Mouse (Mus musculus) MEL (cell line): Measurements from ENCODE around the gene Mmab.

ENCODE experiments used
- CHD1 ChIP-seq: IDR thresholded peaks from 2 replicates; pipeline ENCODE4 v1.6.1; 2012; ENCODE audit warnings: low read depth, mild to moderate bottlenecking, inconsistent platforms, low read length, improper control_type of control experiment
- CTCF ChIP-seq, 3 experiments: IDR thresholded peaks in 2 of 3; conservative IDR thresholded peaks in 1 of 3; 2 replicates each; pipeline ENCODE4 v1.5.1; 2011 to 2012; ENCODE audit warnings: low read length in 3 of 3, low read depth in 2 of 3, mild to moderate bottlenecking in 2 of 3, improper control_type of control experiment in 1 of 3, inconsistent platforms in 1 of 3, mixed read lengths in 1 of 3, moderate library complexity in 1 of 3; ENCODE audit not compliant: control insufficient read depth in 1 of 3, insufficient read depth in 1 of 3, poor library complexity in 1 of 3, severe bottlenecking in 1 of 3
- EP300 ChIP-seq, 2 experiments: IDR thresholded peaks; 2 replicates each; pipeline ENCODE4 v1.6.1; 2011; ENCODE audit warnings: improper control_type of control experiment in 2 of 2, low read length in 2 of 2, low read depth in 1 of 2, mild to moderate bottlenecking in 1 of 2
- GABPA ChIP-seq: IDR thresholded peaks from 2 replicates; pipeline ENCODE4 v1.6.1; 2012; ENCODE audit warnings: low read depth, mild to moderate bottlenecking, inconsistent platforms, low read length, improper control_type of control experiment, moderate library complexity
- GATA1 ChIP-seq: IDR thresholded peaks from 2 replicates; pipeline ENCODE4 v1.6.1; 2011; ENCODE audit warnings: low read depth, low read length, improper control_type of control experiment
- MAFK ChIP-seq: IDR thresholded peaks from 2 replicates; pipeline ENCODE4 v1.6.1; 2011; ENCODE audit warnings: low read depth, mild to moderate bottlenecking, low read length, improper control_type of control experiment, borderline replicate concordance
- MAZ ChIP-seq: IDR thresholded peaks from 2 replicates; pipeline ENCODE4 v1.6.1; 2012; ENCODE audit warnings: low read depth, mild to moderate bottlenecking, inconsistent platforms, low read length, improper control_type of control experiment
- MEF2A ChIP-seq: IDR thresholded peaks from 2 replicates; pipeline ENCODE4 v1.6.1; 2014; ENCODE audit warnings: low read depth, mild to moderate bottlenecking, inconsistent platforms, low read length, improper control_type of control experiment; ENCODE audit not compliant: poor library complexity, insufficient replicate concordance, severe bottlenecking; ENCODE audit errors: extremely low read depth
- POLR2A ChIP-seq, 2 experiments: IDR thresholded peaks; 2 replicates each; pipeline ENCODE4 v1.6.1; 2011 to 2012; ENCODE audit warnings: low read length in 2 of 2, mild to moderate bottlenecking in 2 of 2, control low read depth in 1 of 2, improper control_type of control experiment in 1 of 2, low read depth in 1 of 2, moderate library complexity in 1 of 2; ENCODE audit not compliant: control insufficient read depth in 1 of 2, insufficient read depth in 1 of 2, poor library complexity in 1 of 2
- UBTF ChIP-seq: IDR thresholded peaks from 2 replicates; pipeline ENCODE4 v1.6.1; 2012; ENCODE audit warnings: low read depth, mild to moderate bottlenecking, inconsistent platforms, low read length, improper control_type of control experiment, moderate library complexity, borderline replicate concordance; ENCODE audit not compliant: insufficient read depth
- USF1 ChIP-seq: IDR thresholded peaks from 2 replicates; pipeline ENCODE4 v1.6.1; 2014; ENCODE audit warnings: low read depth, mild to moderate bottlenecking, inconsistent platforms, low read length, improper control_type of control experiment, moderate library complexity
- ZKSCAN1 ChIP-seq: IDR thresholded peaks from 2 replicates; pipeline ENCODE4 v1.6.1; 2012; ENCODE audit warnings: low read depth, mild to moderate bottlenecking, inconsistent platforms, low read length, improper control_type of control experiment, moderate library complexity

GRCm38 (mm10) chr5:114485685-114486084 is 41.8 kb upstream of the Mmab start:
- TF ChIP-seq CTCF (IDR thresholded peaks at IDR 0.05 in 2 of 3, conservative IDR thresholded peaks at IDR 0.05 in 1 of 3; ENCODE audit: control insufficient read depth in 1 of 3, insufficient read depth in 1 of 3, low read depth in 2 of 3, low read length in 3 of 3, poor library complexity in 1 of 3, severe bottlenecking in 1 of 3) = no peak
- no peak for TF ChIP-seq MAFK
- TF ChIP-seq EP300 (IDR thresholded peaks at IDR 0.05; ENCODE audit: low read depth in 1 of 2, low read length in 2 of 2) = no peak
- TF ChIP-seq UBTF = no peak
- TF ChIP-seq POLR2A (IDR thresholded peaks at IDR 0.05; ENCODE audit: control insufficient read depth in 1 of 2, insufficient read depth in 1 of 2, low read depth in 1 of 2, low read length in 2 of 2, poor library complexity in 1 of 2) = peak; percentile 79 to 99
- no peak for TF ChIP-seq GABPA
- TF ChIP-seq ZKSCAN1 = no peak
- peak; percentile 98 for TF ChIP-seq USF1
- peak; percentile 94 for TF ChIP-seq GATA1
- no peak for TF ChIP-seq MEF2A
- TF ChIP-seq CHD1 = no peak
- no peak for TF ChIP-seq MAZ
